Mouse (Mus musculus) layer of hippocampus, postnatal 25 days (tissue): ENCODE data around the gene Zfand4. TPM values are rescaled to one million over a fixed set of nuclear protein-coding genes. Genes with fewer than 3 reads are reported as not detected.

Experiments used
- DNase-seq, 2 experiments: peaks; one replicate each; pipeline ENCODE4 v3.0.0; 2022; ENCODE audit warnings: mixed read lengths in 2 of 2, low spot score in 1 of 2; ENCODE audit errors: extremely low spot score in 1 of 2
- total RNA-seq, 2 experiments: library from RNA; stranded (reverse); gene quantifications; 2 replicates each; pipeline ENCODE4 v1.2.3; 2021

Gene Zfand4
- total RNA-seq, 2 experiments from 2014 or later = 6.7 to 7.2 TPM

DNA sequence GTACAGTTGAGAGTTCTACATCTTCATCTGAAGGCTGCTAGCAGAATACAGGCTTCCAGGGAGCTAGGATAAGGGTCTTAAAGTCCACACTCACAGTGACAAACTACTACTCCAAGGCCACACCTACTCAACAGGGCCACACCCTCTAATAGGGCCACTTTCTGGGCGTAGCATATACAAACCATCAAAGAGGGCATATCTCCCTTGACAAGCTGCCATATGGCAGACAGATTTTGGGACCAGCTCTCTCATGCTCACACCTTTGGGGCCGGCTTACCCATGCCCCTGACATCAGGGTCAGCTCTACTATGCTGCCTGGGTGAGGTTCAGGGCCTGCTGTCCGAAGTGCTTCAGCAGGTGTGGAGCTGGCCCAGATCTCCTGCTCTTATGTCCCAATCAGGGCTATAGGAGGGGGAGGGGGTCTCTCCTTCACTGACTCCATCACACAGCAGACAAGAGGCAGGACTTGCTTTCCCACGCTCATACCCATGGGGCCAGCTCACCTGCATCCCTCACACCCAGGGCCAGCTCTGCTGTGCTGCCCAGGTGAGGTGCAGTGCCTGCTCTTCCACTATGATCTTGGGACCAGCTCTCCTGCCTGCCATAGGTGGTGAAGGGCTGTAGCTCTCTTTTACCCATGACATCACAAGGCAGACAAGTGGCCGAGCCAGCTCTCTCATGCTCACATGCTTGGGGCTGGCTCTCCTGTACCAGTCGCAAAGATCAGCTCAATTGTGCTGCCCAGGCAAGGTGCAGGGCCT, 106.4 kb downstream of the Zfand4 start:
- DNase-seq = no peak

DNA sequence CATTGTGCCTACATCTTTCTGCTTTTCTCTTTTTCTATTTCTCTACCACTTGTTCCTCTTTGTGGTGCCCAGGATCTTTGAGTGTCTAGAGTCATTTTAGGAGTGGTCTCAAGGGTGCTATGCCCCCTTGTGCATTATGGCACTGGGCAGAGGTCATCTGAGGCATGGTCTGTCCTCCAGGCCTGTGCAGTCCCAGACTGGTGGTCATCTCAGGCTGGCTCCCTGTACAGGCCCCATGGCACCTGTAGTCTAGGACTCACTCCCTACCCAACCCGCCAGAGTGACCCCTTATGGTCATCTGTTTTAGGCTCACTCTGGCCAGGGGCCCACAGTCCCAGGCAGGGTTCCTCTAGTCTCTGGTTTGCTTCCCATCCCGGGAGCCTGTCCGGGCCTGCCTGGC, 107.5 kb downstream of the Zfand4 start:
- DNase-seq = no peak

DNA sequence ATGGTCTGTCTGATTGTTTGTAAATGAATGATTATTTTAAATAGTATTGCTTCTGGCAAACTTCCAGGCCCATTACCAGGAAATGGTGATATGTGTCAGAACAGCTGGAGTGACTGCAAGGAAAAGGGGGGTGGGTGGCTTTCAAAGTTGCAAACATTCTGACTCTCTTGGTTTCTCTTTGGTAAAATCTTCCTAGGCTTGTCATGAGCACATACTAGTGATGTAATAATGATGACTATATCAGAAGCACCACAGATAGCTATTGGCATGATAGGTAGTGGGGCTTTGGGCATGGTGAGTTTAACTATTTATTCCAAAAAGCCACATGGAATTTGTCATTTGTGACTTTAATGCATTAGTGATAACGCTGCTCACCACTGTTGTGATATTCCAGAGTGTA, 110.1 kb downstream of the Zfand4 start:
- DNase-seq = no peak

DNA sequence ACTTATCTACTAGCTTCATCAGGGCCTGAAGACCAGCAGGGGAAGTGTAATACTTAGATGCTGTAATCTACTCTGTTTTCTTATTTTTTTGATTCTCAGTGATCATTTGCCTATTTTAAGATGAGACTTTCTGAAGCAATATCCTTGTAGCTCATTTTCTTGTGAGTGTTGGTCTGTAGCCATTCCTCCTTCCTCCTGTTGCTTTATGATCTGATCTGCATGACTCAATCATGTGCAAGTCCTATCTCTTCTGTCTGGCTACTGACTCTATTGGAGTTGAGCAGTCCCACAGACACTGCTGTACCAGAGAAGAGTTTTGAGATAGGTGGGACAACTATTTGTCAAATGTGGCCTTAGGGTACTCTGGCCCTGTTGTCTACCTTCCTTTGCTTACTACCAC, 110.6 kb downstream of the Zfand4 start:
- DNase-seq = no peak

DNA sequence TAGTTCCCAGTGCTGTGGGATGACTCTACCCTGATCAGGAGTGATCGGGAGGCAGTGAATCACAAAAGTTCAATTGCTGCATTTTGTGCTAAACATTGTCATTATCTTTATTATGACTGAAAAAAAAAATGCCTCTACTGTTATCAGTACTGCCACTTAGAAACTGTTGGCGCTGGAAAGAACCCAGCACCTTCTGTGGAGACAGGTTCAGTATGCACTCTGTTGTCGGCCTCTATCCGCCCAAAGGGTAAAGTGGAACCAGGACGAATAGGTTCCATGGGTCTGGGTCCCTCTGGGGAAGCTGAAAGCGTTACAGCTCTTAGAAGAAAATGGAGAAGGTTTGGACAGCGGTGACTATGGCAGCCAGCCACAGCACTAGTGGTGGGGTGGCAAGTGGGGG, 114.9 kb downstream of the Zfand4 start:
- no peak for DNase-seq

Other genes starting within 250 kb of the Zfand4 start
- gene Tmcc1, start 70.7 kb upstream of the Zfand4 start, total RNA-seq = 10 to 100 TPM; 80.1 to 81.7 TPM
- gene Washc2, start 56.2 kb upstream of the Zfand4 start, total RNA-seq = 10 to 100 TPM; 91.0 to 95.7 TPM
- gene March8, start 73.8 kb downstream of the Zfand4 start, total RNA-seq = 10 to 100 TPM; 57.3 to 58.9 TPM
- gene Alox5, start 197.0 kb downstream of the Zfand4 start, total RNA-seq = 1 to 10 TPM; 2.5 to 4.0 TPM
- gene Olfr211, start 224.9 kb downstream of the Zfand4 start, total RNA-seq = not detected
- gene Olfr212, start 242.3 kb downstream of the Zfand4 start, total RNA-seq = not detected